Mouse (Mus musculus): Measurements from ENCODE around the gene Nckap1.

DNA sequence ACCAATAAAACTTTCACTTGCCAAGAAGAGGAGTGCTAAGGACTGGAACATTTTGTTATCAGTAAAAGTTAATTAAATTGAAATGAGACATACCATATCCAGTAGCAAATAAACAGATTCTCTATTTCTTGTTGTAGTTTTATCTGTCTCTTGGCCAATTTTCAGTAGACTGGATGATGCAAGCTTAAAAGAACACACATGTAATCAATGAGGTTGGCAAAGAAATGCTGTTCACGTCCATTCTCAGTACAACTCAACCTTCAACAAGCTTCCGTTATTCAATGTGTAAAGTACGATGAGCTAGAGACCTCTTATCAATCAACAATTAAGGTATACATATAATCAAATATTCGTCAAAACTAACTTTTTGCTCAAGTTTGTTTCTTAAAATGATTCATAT, 79.0 kb downstream of the Nckap1 start:
- TF ChIP-seq CTCF (IDR thresholded peaks at IDR 0.05; ENCODE audit: borderline replicate concordance, insufficient read depth, low read length): no peak
- TF ChIP-seq POLR2A (IDR thresholded peaks at IDR 0.05; ENCODE audit: low read depth, low read length): no peak
